Mouse (Mus musculus) intestine, postnatal 0 days (tissue): ENCODE measurements around the gene Gm10720. TPM values are rescaled to one million over a fixed set of nuclear protein-coding genes. Genes with fewer than 3 reads are reported as not detected.
"Not testable (repeated sequence)": the region's sequence is repeated elsewhere in the genome, so short reads cannot be mapped to it uniquely, and the experiment has no call there.

Source experiments
- ATAC-seq: fragments of 200-750 bp; cut with Nextera tagmentation; 2 replicates; pipeline ENCODE4 v1.8.0; 2017; ENCODE audit warnings: mild to moderate bottlenecking, moderate TSS enrichment, moderate library complexity
- H3K27ac ChIP-seq: fragments of 300-500 bp; sonication (generic); 2 replicates; pipeline ENCODE4 v1.5.1; 2014; ENCODE audit warnings: mild to moderate bottlenecking, low read depth, low read length, moderate library complexity
- H3K27me3 ChIP-seq: fragments of 300-500 bp; sonication (generic); replicated peaks from 2 replicates; pipeline ENCODE4 v1.6.1; 2014; ENCODE audit warnings: low read length, mixed read lengths; ENCODE audit not compliant: control insufficient read depth, insufficient read depth
- H3K36me3 ChIP-seq: fragments of 300-500 bp; sonication (generic); 2 replicates; pipeline ENCODE4 v1.6.1; 2014; ENCODE audit warnings: mild to moderate bottlenecking, moderate library complexity; ENCODE audit not compliant: control insufficient read depth, insufficient read depth
- H3K4me1 ChIP-seq: fragments of 300-500 bp; sonication (generic); replicated peaks from 2 replicates; pipeline ENCODE4 v1.6.1; 2014; ENCODE audit warnings: antibody characterized with exemption, low read length, mixed read lengths; ENCODE audit not compliant: control insufficient read depth, insufficient read depth
- H3K4me2 ChIP-seq: fragments of 300-500 bp; sonication (generic); replicated peaks from 2 replicates; pipeline ENCODE4 v1.6.1; 2014; ENCODE audit warnings: low read depth, mild to moderate bottlenecking, moderate library complexity
- H3K4me3 ChIP-seq: fragments of 300-500 bp; sonication (generic); 2 replicates; pipeline ENCODE4 v1.5.1; 2014; ENCODE audit warnings: low read depth, low read length
- H3K9ac ChIP-seq: fragments of 300-500 bp; sonication (generic); 2 replicates; pipeline ENCODE4 v1.6.1; 2014; ENCODE audit warnings: mild to moderate bottlenecking, low read depth, low read length
- H3K9me3 ChIP-seq: fragments of 300-500 bp; sonication (generic); 2 replicates; pipeline ENCODE4 v1.6.1; 2016; ENCODE audit warnings: mixed run types; ENCODE audit not compliant: control insufficient read depth
- WGBS: fragments of 180-500 bp; shearing (Covaris S2); extraction: QIAGEN DNeasy Blood & Tissue Kit; methylation state at CpG from one replicate; pipeline ENCODE4 v1.1.7; 2014; 5-methylcytosine and 5-hydroxymethylcytosine counted together
- microRNA-seq: library from miRNA; unstranded; fragments of <30 nt; microRNA quantifications from one replicate; pipeline ENCODE4, GENCODE M21; 2016
- polyA plus RNA-seq: library from polyadenylated mRNA; unstranded; fragments of >200 nt; fragmentation: Nextera tagmentation; extraction: Ambion mirVana; gene quantifications from 2 replicates; pipeline ENCODE4 v1.2.1, GENCODE M21; 2015

Gene Gm10720
- polyA plus RNA-seq, 1 experiment from 2014 or later: not detected

DNA sequence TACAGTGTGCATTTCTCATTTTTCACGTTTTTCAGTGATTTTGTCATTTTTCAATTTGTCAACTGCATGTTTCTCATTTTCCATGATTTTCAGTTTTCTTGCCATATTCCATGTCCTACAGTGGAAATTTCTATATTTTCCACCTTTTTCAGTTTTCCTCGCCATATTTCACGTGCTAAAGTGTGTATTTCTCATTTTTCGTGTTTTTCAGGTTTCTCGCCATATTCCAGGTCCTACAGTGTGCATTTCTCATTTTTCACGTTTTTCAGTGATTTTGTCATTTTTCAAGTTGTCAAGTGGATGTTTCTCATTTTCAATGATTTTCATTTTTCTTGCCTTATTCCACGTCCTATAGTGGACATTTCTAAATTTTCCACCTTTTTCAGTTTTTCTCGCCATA is 21.1 kb downstream of the Gm10720 start, which contains the start of gene Gm10715:
TSS of gene Gm10715 (plus strand) at position 301 of the 400 bp plus-strand sequence.
- H3K4me3 ChIP-seq, H3K9me3 ChIP-seq, H3K36me3 ChIP-seq, H3K27ac ChIP-seq, H3K4me2 ChIP-seq, H3K27me3 ChIP-seq, H3K9ac ChIP-seq, H3K4me1 ChIP-seq, ATAC-seq: not testable (repeated sequence)
- WGBS: 68% methylated on average over 6 of the region's 8 CpGs

- ATAC-seq, H3K36me3 ChIP-seq, H3K27me3 ChIP-seq, H3K4me2 ChIP-seq, H3K4me1 ChIP-seq, H3K9me3 ChIP-seq, H3K4me3 ChIP-seq, H3K9ac ChIP-seq, H3K27ac ChIP-seq: not testable (repeated sequence)
- WGBS: 62% methylated on average over 4 of the region's 4 CpGs
Measured at GRCm38 (mm10) chr9:3038161-3038560, 22.7 kb downstream of the Gm10720 start.

Small RNAs within 50 kb of the gene (microRNA-seq; reads per million reads assigned to microRNA genes)
- gene Mir101c: not detected

Other genes with a start within 250 kb of the Gm10720 start
- not detected in 2 replicates for gene Gm10722, start 14.7 kb upstream of the Gm10720 start, polyA plus RNA-seq
- not detected in 2 replicates for gene Gm11168, start 12.3 kb upstream of the Gm10720 start, polyA plus RNA-seq
- not detected in 2 replicates for gene Gm10721, start 2.5 kb upstream of the Gm10720 start, polyA plus RNA-seq
- 0.50 TPM in 1 of 2 replicates, not detected in the other for gene Gm10719, start 1.8 kb downstream of the Gm10720 start, polyA plus RNA-seq
- gene Gm10718, start 7.9 kb downstream of the Gm10720 start, polyA plus RNA-seq: 0.41 and 0.43 TPM in 2 replicates
- 0.25 and 0.29 TPM in 2 replicates for gene Gm10717, start 9.8 kb downstream of the Gm10720 start, polyA plus RNA-seq
- not detected in 2 replicates for gene Gm17535, start 18.9 kb downstream of the Gm10720 start, polyA plus RNA-seq
- not detected in 2 replicates for gene Gm10715, start 21.2 kb downstream of the Gm10720 start, polyA plus RNA-seq